Mouse (Mus musculus) liver, adult 2 months (tissue): Measurements from ENCODE around the gene Crebl2.

ENCODE experiments used
- CTCF ChIP-seq: fragments of 200-500 bp; IDR thresholded peaks from 2 replicates; pipeline ENCODE4 v1.5.1; 2011; ENCODE audit warnings: low read depth, low read length, control low read depth
- POLR2A ChIP-seq: fragments of 200-500 bp; IDR thresholded peaks from 2 replicates; pipeline ENCODE4 v1.6.1; 2011; ENCODE audit warnings: low read length, control low read depth; ENCODE audit not compliant: insufficient read depth; ENCODE audit errors: extremely low read depth

DNA sequence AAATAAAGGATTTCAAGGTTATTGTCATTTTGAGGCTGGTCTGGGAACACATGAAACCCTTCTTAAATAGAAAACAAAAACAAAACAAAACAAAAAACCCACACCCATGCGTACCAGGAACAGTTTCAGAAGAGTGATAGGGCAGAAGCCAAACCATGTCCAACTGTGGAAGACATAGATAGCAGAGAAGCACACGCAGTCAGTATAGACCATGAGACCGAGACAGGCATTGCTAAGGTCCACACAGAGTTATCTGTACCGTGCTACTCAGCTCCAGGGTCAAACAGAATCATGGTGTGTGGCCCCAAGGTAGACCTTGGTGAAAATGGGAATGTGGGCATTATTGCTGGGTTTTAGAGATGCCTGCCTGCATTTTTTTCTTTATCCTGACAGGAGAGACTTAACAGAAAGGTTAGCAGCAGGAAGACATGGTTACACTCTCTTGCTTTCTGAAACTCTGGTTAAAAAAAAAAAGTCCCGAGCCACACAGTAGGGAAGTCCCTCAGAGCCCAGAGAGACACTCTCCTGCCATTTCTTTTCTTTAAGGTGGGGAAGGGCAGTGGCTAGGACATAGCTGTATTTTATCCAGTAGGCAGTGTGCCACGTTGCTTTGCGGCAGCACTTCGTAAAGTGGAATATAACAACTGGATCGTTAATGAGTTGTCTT is 4.8 kb downstream of the Crebl2 start:
- TF ChIP-seq CTCF (no peak), POLR2A (no peak)
